Mouse (Mus musculus): ENCODE measurements at regions not wholly inside any gene's neighbourhood (a gene's known extent, or its start where the extent isn't known, plus 50 kb on each side); places are given as distances from the start of the nearest gene placed in this dataset.

- no peak for DNase-seq (ENCODE audit: low read depth in 2 of 2, low spot score in 2 of 2)
Measured at GRCm38 (mm10) chr12:12527366-12527765, 265.4 kb downstream of the Fam49a start.

GRCm38 (mm10) chr12:12520311-12520852, 258.4 kb downstream of the Fam49a start:
- no peak for DNase-seq (ENCODE audit: low read depth in 2 of 2, low spot score in 2 of 2)

- no peak for DNase-seq (ENCODE audit: low read depth in 2 of 2, low spot score in 2 of 2)
Measured at GRCm38 (mm10) chr12:12518490-12519070, 256.6 kb downstream of the Fam49a start.

- DNase-seq (ENCODE audit: low read depth in 2 of 2, low spot score in 2 of 2) = no peak
Measured at GRCm38 (mm10) chr12:12517020-12517419, 255.1 kb downstream of the Fam49a start.

GRCm38 (mm10) chr12:12510764-12511163, 248.8 kb downstream of the Fam49a start:
- no peak for DNase-seq (ENCODE audit: low read depth in 2 of 2, low spot score in 2 of 2)

- no peak for DNase-seq (ENCODE audit: low read depth in 2 of 2, low spot score in 2 of 2)
Measured at GRCm38 (mm10) chr12:12509164-12509937, 247.4 kb downstream of the Fam49a start.

- DNase-seq (ENCODE audit: low read depth in 2 of 2, low spot score in 2 of 2) = no peak
Measured at GRCm38 (mm10) chr12:12508487-12509125, 246.7 kb downstream of the Fam49a start.

- DNase-seq (ENCODE audit: low read depth in 2 of 2, low spot score in 2 of 2) = no peak
Measured at GRCm38 (mm10) chr12:12506671-12507070, 244.7 kb downstream of the Fam49a start.

- DNase-seq (ENCODE audit: low read depth in 2 of 2, low spot score in 2 of 2) = no peak
Measured at GRCm38 (mm10) chr12:12505590-12505989, 243.7 kb downstream of the Fam49a start.

- DNase-seq (ENCODE audit: low read depth in 2 of 2, low spot score in 2 of 2) = no peak
Measured at GRCm38 (mm10) chr12:12499903-12500302, 238.0 kb downstream of the Fam49a start.

- DNase-seq (ENCODE audit: low read depth in 2 of 2, low spot score in 2 of 2) = no peak
Measured at GRCm38 (mm10) chr12:12498621-12499020, 236.7 kb downstream of the Fam49a start.

GRCm38 (mm10) chr12:12497277-12497841, 235.4 kb downstream of the Fam49a start:
- no peak for DNase-seq (ENCODE audit: low read depth in 2 of 2, low spot score in 2 of 2)

- no peak for DNase-seq (ENCODE audit: low read depth in 2 of 2, low spot score in 2 of 2)
Measured at GRCm38 (mm10) chr12:12496593-12497141, 234.7 kb downstream of the Fam49a start.

- no peak for DNase-seq (ENCODE audit: low read depth in 2 of 2, low spot score in 2 of 2)
Measured at GRCm38 (mm10) chr12:12490173-12490572, 228.2 kb downstream of the Fam49a start.

- DNase-seq (ENCODE audit: low read depth in 2 of 2, low spot score in 2 of 2) = no peak
Measured at GRCm38 (mm10) chr12:12488090-12488489, 226.2 kb downstream of the Fam49a start.

- no peak for DNase-seq (ENCODE audit: low read depth in 2 of 2, low spot score in 2 of 2)
Measured at GRCm38 (mm10) chr12:12486656-12487356, 224.9 kb downstream of the Fam49a start.

GRCm38 (mm10) chr12:12484921-12485680, 223.2 kb downstream of the Fam49a start:
- DNase-seq (ENCODE audit: low read depth in 2 of 2, low spot score in 2 of 2) = no peak

- no peak for DNase-seq (ENCODE audit: low read depth in 2 of 2, low spot score in 2 of 2)
Measured at GRCm38 (mm10) chr12:12480451-12480850, 218.5 kb downstream of the Fam49a start.

GRCm38 (mm10) chr12:12452086-12452485, 190.1 kb downstream of the Fam49a start:
- DNase-seq (ENCODE audit: low read depth in 2 of 2, low spot score in 2 of 2) = no peak

GRCm38 (mm10) chr12:12446768-12447167, 184.8 kb downstream of the Fam49a start:
- DNase-seq (ENCODE audit: low read depth in 2 of 2, low spot score in 2 of 2) = no peak
